Mouse (Mus musculus) heart, embryonic 12.5 days (tissue): ENCODE data around the gene Lcn12. TPM values are rescaled to one million over a fixed set of nuclear protein-coding genes. Genes with fewer than 3 reads are reported as not detected.

Source experiments
- ATAC-seq: fragments of 200-750 bp; cut with Nextera tagmentation; 2 replicates; pipeline ENCODE4 v1.8.0; 2017; ENCODE audit warnings: moderate TSS enrichment, moderate library complexity; ENCODE audit not compliant: insufficient number of reproducible peaks, low FRiP score
- H3K27ac ChIP-seq: fragments of 300-500 bp; sonication (generic); 2 replicates; pipeline ENCODE4 v1.5.1; 2016; ENCODE audit warnings: mild to moderate bottlenecking, moderate library complexity; ENCODE audit not compliant: poor library complexity, severe bottlenecking
- H3K27me3 ChIP-seq: fragments of 300-500 bp; sonication (generic); replicated peaks from 2 replicates; pipeline ENCODE4 v1.6.1; 2016; ENCODE audit warnings: mild to moderate bottlenecking, moderate library complexity
- H3K36me3 ChIP-seq: fragments of 300-500 bp; sonication (generic); 2 replicates; pipeline ENCODE4 v1.6.1; 2016; ENCODE audit warnings: mild to moderate bottlenecking, moderate library complexity
- H3K4me1 ChIP-seq: fragments of 300-500 bp; sonication (generic); replicated peaks from 2 replicates; pipeline ENCODE4 v1.6.1; 2016; ENCODE audit warnings: mild to moderate bottlenecking
- H3K4me2 ChIP-seq: fragments of 300-500 bp; sonication (generic); 2 replicates; pipeline ENCODE4 v1.6.1; 2016; ENCODE audit warnings: mild to moderate bottlenecking, moderate library complexity
- H3K4me3 ChIP-seq: fragments of 300-500 bp; sonication (generic); 2 replicates; pipeline ENCODE4 v1.5.1; 2016; ENCODE audit warnings: mild to moderate bottlenecking
- H3K9ac ChIP-seq: fragments of 300-500 bp; sonication (generic); 2 replicates; pipeline ENCODE4 v1.6.1; 2016; ENCODE audit warnings: mild to moderate bottlenecking, moderate library complexity
- H3K9me3 ChIP-seq: fragments of 300-500 bp; sonication (generic); replicated peaks from 2 replicates; pipeline ENCODE4 v1.6.1; 2016; ENCODE audit warnings: mild to moderate bottlenecking, moderate library complexity
- WGBS: fragments of 180-500 bp; shearing (Covaris S2); methylation state at CpG from one replicate; pipeline ENCODE4 v1.1.7; 2016; 5-methylcytosine and 5-hydroxymethylcytosine counted together
- polyA plus RNA-seq: library from polyadenylated mRNA; unstranded; fragments of >200 nt; fragmentation: Nextera tagmentation; extraction: Ambion mirVana; gene quantifications from 2 replicates; pipeline ENCODE4 v1.2.1, GENCODE M21; 2016

Lcn12 gene
- polyA plus RNA-seq, 1 experiment from 2014 or later, result not detected

DNA sequence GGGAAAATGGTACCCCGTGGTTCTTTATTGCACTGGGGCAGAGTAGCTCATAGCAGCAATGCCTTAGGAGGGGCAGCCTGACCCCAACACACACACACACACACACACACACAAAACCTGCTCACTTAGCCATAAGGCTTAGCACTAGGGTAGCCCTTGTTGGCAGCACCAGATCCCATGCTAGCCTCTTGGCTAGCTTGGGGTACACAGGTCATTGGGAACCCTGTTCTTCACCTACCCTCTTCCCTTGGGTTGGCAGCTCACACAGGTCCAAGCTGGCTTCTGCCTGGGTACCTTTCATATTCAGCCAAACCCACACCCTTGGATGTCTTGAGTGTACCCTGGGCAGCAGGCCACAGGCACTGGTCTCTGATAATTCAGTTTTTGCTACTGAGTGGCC, 11.3 kb upstream of the Lcn12 start:
- no peak for ATAC-seq
- Histone ChIP-seq H3K4me1 (peaks cover 13% of the 10 kb centered on the region), H3K9ac (no peak overlapping the region), H3K36me3 (peaks cover 32% of the 10 kb centered on the region), H3K27ac (no peak overlapping the region), H3K4me2 (no peak overlapping the region), H3K27me3 (no peaks in the 10 kb centered on the region), H3K9me3 (no peaks in the 10 kb centered on the region), H3K4me3 (no peak overlapping the region)
- WGBS, result 78% methylated on average over 1 of the region's 1 CpGs

DNA sequence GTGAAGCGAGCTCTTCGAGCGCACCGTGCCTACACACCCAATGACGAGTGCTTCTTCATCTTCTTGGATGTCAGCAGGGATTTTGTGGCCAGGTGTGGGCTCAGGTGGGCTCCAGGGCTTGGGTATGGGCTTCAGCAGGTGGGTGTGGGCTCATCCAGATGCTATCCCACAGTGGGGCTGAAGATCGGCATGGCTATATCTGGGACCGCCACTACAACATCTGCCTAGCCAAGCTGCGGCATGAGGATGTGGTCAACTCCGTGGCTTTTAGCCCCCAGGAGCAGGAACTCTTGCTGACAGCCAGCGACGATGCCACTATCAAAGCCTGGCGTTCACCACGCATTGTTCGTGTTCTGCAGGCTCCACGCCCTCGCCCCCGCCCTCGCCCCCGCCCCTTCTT, 10.8 kb upstream of the Lcn12 start:
- ATAC-seq, result no peak
- WGBS, result 91% methylated on average over 19 of the region's 19 CpGs
- Histone ChIP-seq H3K27ac (no peak overlapping the region), H3K27me3 (no peaks in the 10 kb centered on the region), H3K4me1 (peaks cover 15% of the 10 kb centered on the region), H3K4me2 (no peak overlapping the region), H3K9ac (no peak overlapping the region), H3K36me3 (peaks cover 32% of the 10 kb centered on the region), H3K4me3 (no peak overlapping the region), H3K9me3 (no peaks in the 10 kb centered on the region)

- Histone ChIP-seq H3K36me3 (peaks cover 32% of the 10 kb centered on the region), H3K27ac (no peak overlapping the region), H3K27me3 (no peaks in the 10 kb centered on the region), H3K4me2 (no peak overlapping the region), H3K4me1 (peaks cover 22% of the 10 kb centered on the region), H3K9ac (0 out of 2 replicates have a peak overlapping the region, but pooled peaks have one; percentile 17), H3K9me3 (no peaks in the 10 kb centered on the region), H3K4me3 (no peak overlapping the region)
- WGBS, result 80% methylated on average over 3 of the region's 3 CpGs
- ATAC-seq, result no peak
Observed at GRCm38 (mm10) chr2:25502726-25503125, 9.0 kb upstream of the Lcn12 start.

DNA sequence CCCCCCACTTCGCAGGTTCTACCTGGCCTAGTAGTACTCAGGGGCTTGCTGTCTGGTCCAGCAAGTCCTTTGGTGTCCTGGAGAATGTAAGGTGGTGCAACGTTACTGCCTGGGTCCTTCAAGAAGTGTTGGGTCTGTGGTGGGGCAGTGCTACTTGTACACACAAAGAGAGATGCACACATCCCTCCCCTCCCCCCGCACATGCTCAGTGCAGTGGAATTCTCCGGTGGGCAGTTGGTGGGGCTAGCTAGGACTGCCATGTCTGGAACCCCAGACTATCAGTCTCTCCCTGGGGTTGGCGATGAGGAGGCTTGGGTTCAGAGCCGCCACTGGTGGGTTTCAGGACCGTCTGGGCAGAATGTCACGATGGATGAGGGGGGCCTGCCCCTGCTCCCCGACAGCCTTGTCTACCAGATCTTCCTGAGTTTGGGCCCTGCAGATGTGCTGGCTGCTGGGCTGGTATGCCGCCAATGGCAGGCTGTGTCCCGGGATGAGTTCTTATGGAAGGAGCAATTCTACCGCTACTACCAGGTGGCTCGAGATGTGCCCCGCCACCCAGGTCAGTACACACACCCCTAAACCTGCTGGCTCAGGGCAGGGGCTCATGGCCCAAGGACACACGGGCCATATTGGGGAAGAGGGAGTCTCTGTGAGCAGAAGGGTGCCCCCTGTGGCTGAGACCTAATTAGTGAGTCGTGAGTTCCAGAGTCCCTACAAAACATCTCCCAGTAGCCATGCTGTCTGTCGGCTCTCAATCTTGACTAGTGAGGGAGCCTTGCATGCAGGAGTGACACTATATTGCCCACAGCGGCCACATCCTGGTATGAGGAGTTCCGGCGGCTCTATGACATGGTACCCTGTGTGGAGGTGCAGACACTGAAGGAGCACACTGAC, 8.1 kb upstream of the Lcn12 start, which contains the start of gene C8g:
C8g (minus strand) TSS at position 127 of the 894 bp plus-strand sequence.
- Histone ChIP-seq H3K9me3 (no peaks in the 10 kb centered on the region), H3K9ac (peak within 1 kb of the TSS; percentile 96), H3K27ac (peak within 1 kb of the TSS; percentile 60), H3K27me3 (no peaks in the 10 kb centered on the region), H3K36me3 (peaks cover 32% of the 10 kb centered on the region), H3K4me3 (peak within 1 kb of the TSS; percentile 94), H3K4me1 (peaks cover 22% of the 10 kb centered on the region), H3K4me2 (peak within 1 kb of the TSS; percentile 97)
- WGBS, result 75% methylated on average over 20 of the region's 20 CpGs
- ATAC-seq, result no peak

DNA sequence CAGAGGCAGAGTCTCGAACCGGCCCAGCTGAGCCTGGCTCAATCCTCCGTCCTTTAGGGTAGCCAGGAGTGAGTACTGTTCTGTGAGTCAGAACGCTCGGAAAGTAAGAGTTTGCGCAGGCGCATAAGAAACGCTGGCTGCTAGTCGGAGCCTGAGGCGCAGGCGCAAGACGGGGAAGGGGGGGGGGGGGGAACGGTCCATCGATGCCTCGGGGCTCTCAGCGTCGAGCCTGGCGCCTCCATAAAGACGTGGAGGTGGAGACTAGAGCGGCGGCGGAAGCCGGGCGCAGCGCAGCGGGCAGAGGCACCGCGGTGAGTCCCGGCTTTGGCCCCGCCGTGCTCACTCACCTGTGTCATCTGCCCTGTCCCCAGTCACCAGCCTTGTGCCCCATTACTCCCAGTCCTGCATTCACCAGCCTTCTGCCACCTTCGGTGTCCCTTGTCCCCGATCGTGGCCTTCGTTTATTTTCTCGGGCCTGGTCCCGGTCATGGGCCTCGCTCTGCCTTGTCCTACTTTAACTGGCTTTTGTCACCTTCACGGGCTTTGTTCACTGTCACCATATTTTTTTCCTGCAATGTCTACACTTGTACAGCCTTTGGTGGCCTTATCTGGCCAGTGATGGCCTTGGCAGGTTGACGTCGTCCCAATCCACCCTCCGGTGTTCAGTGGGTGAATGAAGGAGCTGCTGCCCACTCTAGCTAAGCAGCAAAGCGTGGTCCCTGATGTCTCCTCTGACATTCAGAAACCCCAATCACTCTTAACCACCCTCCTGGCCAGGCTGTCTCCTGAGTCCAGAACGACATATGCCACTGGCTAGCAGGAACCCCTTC, 7.1 kb upstream of the Lcn12 start, which contains the start of gene Fbxw5:
Fbxw5 (plus strand) TSS at position 175 of the 830 bp plus-strand sequence.
- no peaks in the 10 kb centered on the region for H3K9me3 ChIP-seq
- H3K4me3 ChIP-seq, result peak within 1 kb of the TSS; percentile 94
- peak; percentile 88 for ATAC-seq
- H3K4me2 ChIP-seq, result peak within 1 kb of the TSS; percentile 97
- H3K9ac ChIP-seq, result peak within 1 kb of the TSS; percentile 96
- H3K36me3 ChIP-seq, result peaks cover 31% of the 10 kb centered on the region
- H3K27me3 ChIP-seq, result no peaks in the 10 kb centered on the region
- H3K27ac ChIP-seq, result peak within 1 kb of the TSS; percentile 60
- WGBS, result under 1% methylated on average over 41 of the region's 44 CpGs
- H3K4me1 ChIP-seq, result peaks cover 22% of the 10 kb centered on the region

DNA sequence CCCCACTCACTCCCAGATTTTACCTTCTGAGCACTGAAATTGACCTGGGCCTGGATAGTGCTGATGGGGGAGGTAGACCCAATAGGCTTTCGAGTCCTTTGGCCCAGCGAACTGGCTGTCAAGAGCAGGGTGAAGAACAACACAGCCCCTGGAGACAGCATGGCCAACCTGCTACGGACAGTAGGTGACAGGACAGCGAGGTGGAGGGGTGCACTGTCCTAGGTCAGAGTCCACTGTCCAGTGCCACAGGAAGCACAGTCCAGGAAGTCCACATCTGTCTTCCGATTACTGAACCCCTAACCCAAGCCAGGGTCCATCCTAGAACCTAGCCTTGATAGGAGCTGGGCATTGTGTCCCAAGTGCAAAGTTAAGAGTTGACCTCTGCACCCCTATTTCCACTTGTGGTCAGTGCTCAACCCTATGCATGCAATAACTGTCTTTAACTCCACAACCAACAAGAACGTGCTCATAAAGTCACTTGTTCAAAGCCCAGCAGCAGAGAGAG, 6.4 kb upstream of the Lcn12 start:
- WGBS, result 70% methylated on average over 6 of the region's 6 CpGs
- ATAC-seq, result 0 out of 2 replicates have a peak, but pooled peaks have one; percentile 3

GRCm38 (mm10) chr2:25498622-25499478, 5.1 kb upstream of the Lcn12 start:
- no peak overlapping the region for H3K4me2 ChIP-seq
- no peaks in the 10 kb centered on the region for H3K27me3 ChIP-seq
- no peak for ATAC-seq
- H3K9ac ChIP-seq, result no peak overlapping the region
- H3K36me3 ChIP-seq, result peaks cover 12% of the 10 kb centered on the region
- H3K4me1 ChIP-seq, result peaks cover 22% of the 10 kb centered on the region
- H3K9me3 ChIP-seq, result no peaks in the 10 kb centered on the region
- WGBS, result 62% methylated on average over 15 of the region's 15 CpGs
- H3K27ac ChIP-seq, result no peak overlapping the region
- H3K4me3 ChIP-seq, result no peak overlapping the region

More for the DNA sequence above, 6.4 kb upstream of the Lcn12 start:
- Histone ChIP-seq H3K27ac (no peak overlapping the region), H3K4me2 (peak overlapping the region; percentile 97), H3K4me1 (peaks cover 22% of the 10 kb centered on the region), H3K27me3 (no peaks in the 10 kb centered on the region), H3K9me3 (no peaks in the 10 kb centered on the region), H3K4me3 (peak overlapping the region; percentile 94), H3K36me3 (peaks cover 25% of the 10 kb centered on the region), H3K9ac (peak overlapping the region; percentile 65)

- Histone ChIP-seq H3K27ac (no peak overlapping the region), H3K4me1 (peaks cover 22% of the 10 kb centered on the region), H3K4me3 (no peak overlapping the region), H3K27me3 (no peaks in the 10 kb centered on the region), H3K4me2 (no peak overlapping the region), H3K9me3 (no peaks in the 10 kb centered on the region), H3K9ac (peak overlapping the region; percentile 6; the same call in 1 of the 2 replicates), H3K36me3 (peaks cover 4% of the 10 kb centered on the region)
- no peak for ATAC-seq
- 55% methylated on average over 6 of the region's 6 CpGs for WGBS
Observed at GRCm38 (mm10) chr2:25497846-25498575, 4.3 kb upstream of the Lcn12 start.

- H3K27me3 ChIP-seq, result no peaks in the 10 kb centered on the region; the same call in 1 of the 2 replicates
- H3K9ac ChIP-seq, result no peak overlapping the region
- H3K4me1 ChIP-seq, result peaks cover 16% of the 10 kb centered on the region
- ATAC-seq, result no peak
- no peaks in the 10 kb centered on the region for H3K36me3 ChIP-seq
- H3K27ac ChIP-seq, result no peak overlapping the region
- WGBS, result 41% methylated on average over 4 of the region's 4 CpGs
- no peaks in the 10 kb centered on the region for H3K9me3 ChIP-seq
- H3K4me2 ChIP-seq, result no peak overlapping the region
- H3K4me3 ChIP-seq, result no peak overlapping the region
Observed at GRCm38 (mm10) chr2:25496462-25496861, 2.8 kb upstream of the Lcn12 start.

GRCm38 (mm10) chr2:25492988-25493387, 723 bp downstream of the Lcn12 start:
- no peak for ATAC-seq

More at GRCm38 (mm10) chr2:25492988-25493387, 723 bp downstream of the Lcn12 start:
- Histone ChIP-seq H3K27ac (no peak overlapping the region), H3K4me3 (no peak overlapping the region), H3K9me3 (no peaks in the 10 kb centered on the region), H3K27me3 (peaks cover 15% of the 10 kb centered on the region; the same call in 1 of the 2 replicates), H3K36me3 (no peaks in the 10 kb centered on the region), H3K9ac (no peak overlapping the region), H3K4me1 (peaks cover 3% of the 10 kb centered on the region), H3K4me2 (no peak overlapping the region)
- 76% methylated on average over 5 of the region's 5 CpGs for WGBS
